Mouse (Mus musculus) A20 (cell line): ENCODE measurements at regions not wholly inside any gene's neighbourhood (a gene's known extent, or its start where the extent isn't known, plus 50 kb on each side); places are given as distances from the start of the nearest gene placed in this dataset.

Source experiments
- DNase-seq: peaks from one replicate; pipeline ENCODE4 v3.0.0-alpha.2; 2011; ENCODE audit warnings: low read depth, low spot score

GRCm38 (mm10) chr14:120560416-120560815 is 82.2 kb downstream of the Rap2a start:
- no peak for DNase-seq

- DNase-seq = no peak
Observed at GRCm38 (mm10) chr14:120560987-120561386, 82.7 kb downstream of the Rap2a start.

GRCm38 (mm10) chr14:120566945-120567344 is 88.7 kb downstream of the Rap2a start:
- DNase-seq = no peak

- DNase-seq = no peak
Observed at GRCm38 (mm10) chr14:120568054-120568453, 89.8 kb downstream of the Rap2a start.

GRCm38 (mm10) chr14:120572238-120572637 is 94.0 kb downstream of the Rap2a start:
- DNase-seq = no peak

- DNase-seq = no peak
Observed at GRCm38 (mm10) chr14:120575202-120575601, 97.0 kb downstream of the Rap2a start.

- no peak for DNase-seq
Observed at GRCm38 (mm10) chr14:120578352-120579080, 100.3 kb downstream of the Rap2a start.

GRCm38 (mm10) chr14:120583807-120584206 is 105.6 kb downstream of the Rap2a start:
- no peak for DNase-seq

GRCm38 (mm10) chr14:120592191-120592590 is 113.9 kb downstream of the Rap2a start:
- no peak for DNase-seq

- no peak for DNase-seq
Observed at GRCm38 (mm10) chr14:120600414-120600935, 122.2 kb downstream of the Rap2a start.

- no peak for DNase-seq
Observed at GRCm38 (mm10) chr14:120601510-120601909, 123.3 kb downstream of the Rap2a start.

- no peak for DNase-seq
Observed at GRCm38 (mm10) chr14:120603849-120604492, 125.7 kb downstream of the Rap2a start.

- DNase-seq = no peak
Observed at GRCm38 (mm10) chr14:120607801-120608200, 129.6 kb downstream of the Rap2a start.

- no peak for DNase-seq
Observed at GRCm38 (mm10) chr14:120611311-120611710, 133.1 kb downstream of the Rap2a start.

GRCm38 (mm10) chr14:120626223-120626935 is 148.1 kb downstream of the Rap2a start:
- no peak for DNase-seq

GRCm38 (mm10) chr14:120626936-120627277 is 148.7 kb downstream of the Rap2a start:
- DNase-seq = no peak

GRCm38 (mm10) chr14:120632771-120633170 is 154.5 kb downstream of the Rap2a start:
- no peak for DNase-seq

- DNase-seq = no peak
Observed at GRCm38 (mm10) chr14:120636726-120637400, 158.6 kb downstream of the Rap2a start.

- DNase-seq = no peak
Observed at GRCm38 (mm10) chr14:120637486-120638125, 159.4 kb downstream of the Rap2a start.

GRCm38 (mm10) chr14:120642591-120642990 is 164.3 kb downstream of the Rap2a start:
- no peak for DNase-seq

GRCm38 (mm10) chr14:120652034-120652433 is 173.8 kb downstream of the Rap2a start:
- no peak for DNase-seq
